Mouse (Mus musculus): Measurements from ENCODE around the gene Gfra4.

GRCm38 (mm10) chr2:131072536-131072935 lies 29.6 kb upstream of the Gfra4 start:
- TF ChIP-seq CTCF (IDR thresholded peaks at IDR 0.05; ENCODE audit: borderline replicate concordance, extremely low read depth, insufficient read depth, insufficient read length) (no peak), POLR2A (IDR thresholded peaks at IDR 0.05; ENCODE audit: borderline replicate concordance, extremely low read depth, insufficient read depth, insufficient read length, poor library complexity, severe bottlenecking) (no peak)
